Mouse (Mus musculus) megakaryocyte, embryonic 14.5 days (primary cell): ENCODE measurements at regions not wholly inside any gene's neighbourhood (a gene's known extent, or its start where the extent isn't known, plus 50 kb on each side); places are given as distances from the start of the nearest gene placed in this dataset.

Source experiments
- H3K27me3 ChIP-seq: replicated peaks from 2 replicates; pipeline ENCODE3; 2012; ENCODE audit warnings: inconsistent platforms
- H3K36me3 ChIP-seq: replicated peaks from 2 replicates; pipeline ENCODE3; 2012; ENCODE audit warnings: low read length, inconsistent platforms, mixed read lengths
- H3K4me1 ChIP-seq: 2 replicates; pipeline ENCODE4 v1.6.1; 2012; ENCODE audit warnings: inconsistent platforms
- H3K4me3 ChIP-seq: replicated peaks from 2 replicates; pipeline ENCODE3; 2012; ENCODE audit warnings: moderate library complexity, mild to moderate bottlenecking, inconsistent platforms
- H3K9me3 ChIP-seq: 2 replicates; pipeline ENCODE4 v1.6.1; 2012; ENCODE audit warnings: inconsistent platforms
- FLI1 ChIP-seq: IDR thresholded peaks from 2 replicates; pipeline ENCODE4 v1.6.1; 2012; ENCODE audit warnings: low read length, inconsistent platforms, mixed read lengths
- GATA1 ChIP-seq: IDR thresholded peaks from 3 replicates; pipeline ENCODE4 v1.6.1; 2012; ENCODE audit warnings: mixed read lengths, low read length, inconsistent platforms, borderline replicate concordance

- H3K4me3 ChIP-seq = no peak overlapping the region
- H3K9me3 ChIP-seq = peaks cover 4% of the 10 kb centered on the region; the same call in 1 of the 2 replicates
- H3K36me3 ChIP-seq = no peaks in the 10 kb centered on the region
- peaks cover 32% of the 10 kb centered on the region for H3K4me1 ChIP-seq
- TF ChIP-seq FLI1 = no peak
- TF ChIP-seq GATA1 = no peak
- H3K27me3 ChIP-seq = peaks cover 7% of the 10 kb centered on the region
Measured at GRCm38 (mm10) chr13:44132510-44132909, 347.9 kb downstream of the Cd83 start.

DNA sequence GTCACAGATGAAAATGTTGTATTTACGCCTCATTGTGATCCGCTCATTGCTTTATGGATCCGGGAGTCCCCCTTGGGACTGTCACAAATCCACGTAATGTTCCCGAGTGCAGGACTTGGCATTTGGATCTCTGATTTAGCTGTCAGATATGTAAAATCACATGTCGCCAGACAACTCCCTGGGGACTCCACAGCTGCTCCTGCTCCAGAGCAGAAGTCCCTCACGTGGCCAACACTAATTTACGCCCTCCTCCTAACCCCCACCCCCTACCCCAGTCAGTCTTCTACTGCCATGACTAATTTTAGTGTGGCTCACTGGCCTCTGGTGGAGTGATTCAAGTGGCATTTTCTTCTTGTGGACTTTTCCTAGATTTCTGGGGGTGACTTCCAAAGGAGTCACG is 348.9 kb downstream of the Cd83 start:
- H3K4me3 ChIP-seq = no peak overlapping the region
- peaks cover 8% of the 10 kb centered on the region for H3K27me3 ChIP-seq
- peaks cover 6% of the 10 kb centered on the region; the same call in 1 of the 2 replicates for H3K9me3 ChIP-seq
- TF ChIP-seq FLI1 (no peak), GATA1 (no peak)
- peaks cover 32% of the 10 kb centered on the region for H3K4me1 ChIP-seq
- no peaks in the 10 kb centered on the region for H3K36me3 ChIP-seq

- H3K4me3 ChIP-seq = no peak overlapping the region
- no peak for TF ChIP-seq FLI1
- TF ChIP-seq GATA1 = no peak
- H3K27me3 ChIP-seq = peaks cover 15% of the 10 kb centered on the region
- H3K36me3 ChIP-seq = peaks cover 5% of the 10 kb centered on the region
- peaks cover 6% of the 10 kb centered on the region; the same call in 1 of the 2 replicates for H3K4me1 ChIP-seq
- H3K9me3 ChIP-seq = peaks cover 52% of the 10 kb centered on the region
Measured at GRCm38 (mm10) chr13:44141181-44141580, 356.6 kb downstream of the Cd83 start.

DNA sequence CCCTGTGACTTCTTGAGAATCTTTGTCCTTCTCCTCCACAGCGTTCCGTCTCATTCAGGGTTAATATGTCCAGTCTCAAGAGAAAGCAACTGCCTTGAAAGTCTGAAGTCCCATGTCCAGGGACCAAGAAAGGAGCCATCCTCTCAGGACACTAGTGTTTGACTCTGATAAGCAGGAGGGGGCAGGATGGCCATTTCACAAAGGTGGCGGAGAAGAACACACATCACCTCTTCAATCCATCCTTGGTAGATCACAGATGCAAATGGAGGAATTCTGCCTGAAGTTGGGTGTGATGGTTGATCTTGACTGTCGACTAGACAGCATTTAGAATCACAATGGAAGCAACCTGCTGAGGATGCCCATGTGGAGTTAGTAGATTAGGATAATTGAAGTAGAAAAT is 360.9 kb downstream of the Cd83 start:
- no peaks in the 10 kb centered on the region for H3K4me1 ChIP-seq
- no peak overlapping the region for H3K4me3 ChIP-seq
- TF ChIP-seq FLI1 (no peak), GATA1 (no peak)
- H3K36me3 ChIP-seq = peaks cover 5% of the 10 kb centered on the region
- peaks cover 5% of the 10 kb centered on the region for H3K27me3 ChIP-seq
- peaks cover 54% of the 10 kb centered on the region for H3K9me3 ChIP-seq

GRCm38 (mm10) chr13:44147841-44148240 is 363.3 kb downstream of the Cd83 start:
- TF ChIP-seq GATA1 (no peak), FLI1 (no peak)
- Histone ChIP-seq H3K9me3 (peaks cover 45% of the 10 kb centered on the region), H3K36me3 (peaks cover 5% of the 10 kb centered on the region), H3K4me1 (peaks cover 9% of the 10 kb centered on the region), H3K27me3 (peaks cover 5% of the 10 kb centered on the region), H3K4me3 (no peak overlapping the region)

DNA sequence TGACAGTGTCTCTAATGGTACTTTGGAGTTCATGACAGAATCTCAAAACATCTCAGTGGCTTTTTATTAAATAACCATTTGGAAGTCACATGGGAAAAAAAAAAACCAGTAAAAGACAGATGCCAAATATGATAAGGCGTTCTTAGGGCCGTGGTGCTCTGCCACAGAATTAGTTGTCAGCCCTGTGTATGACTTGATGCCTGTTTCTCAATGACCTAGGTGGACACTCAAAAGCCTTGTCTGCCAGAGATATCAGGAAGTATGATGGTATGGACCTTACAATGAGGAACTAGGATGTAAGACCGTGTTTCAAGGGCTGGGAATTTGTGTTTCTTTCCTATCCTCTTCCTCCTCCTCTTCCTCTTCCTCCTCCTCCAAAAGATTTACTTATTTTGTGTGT is 364.9 kb downstream of the Cd83 start:
- peaks cover 5% of the 10 kb centered on the region for H3K27me3 ChIP-seq
- peaks cover 39% of the 10 kb centered on the region for H3K9me3 ChIP-seq

DNA sequence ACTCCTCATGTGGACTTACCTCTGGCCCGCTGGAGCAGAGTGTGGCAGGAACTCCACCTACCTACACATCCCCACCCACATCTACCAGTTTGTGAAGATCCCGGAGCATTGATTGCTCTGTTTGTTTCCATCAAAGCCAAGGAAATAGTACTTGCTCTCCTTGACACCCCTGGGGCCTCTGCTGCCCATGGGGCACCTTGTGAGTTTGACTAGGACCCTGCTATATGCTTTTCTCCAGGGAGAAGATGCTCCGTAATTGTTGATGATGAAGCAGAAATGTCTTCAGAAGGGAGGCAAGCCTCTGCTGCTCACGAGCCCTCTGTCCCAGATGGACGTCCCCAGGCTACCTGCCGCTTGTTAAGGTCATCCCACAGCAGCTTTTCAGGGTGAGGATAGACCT is 367.0 kb downstream of the Cd83 start:
- H3K4me3 ChIP-seq = no peak overlapping the region
- peaks cover 6% of the 10 kb centered on the region for H3K36me3 ChIP-seq
- TF ChIP-seq FLI1 (no peak), GATA1 (no peak)
- peaks cover 13% of the 10 kb centered on the region for H3K4me1 ChIP-seq
- peaks cover 9% of the 10 kb centered on the region for H3K27me3 ChIP-seq
- H3K9me3 ChIP-seq = peaks cover 19% of the 10 kb centered on the region

More for the DNA sequence above, 364.9 kb downstream of the Cd83 start:
- Histone ChIP-seq H3K4me3 (no peak overlapping the region), H3K4me1 (peaks cover 13% of the 10 kb centered on the region), H3K36me3 (peaks cover 11% of the 10 kb centered on the region)
- TF ChIP-seq FLI1 = no peak
- no peak for TF ChIP-seq GATA1

- peaks cover 10% of the 10 kb centered on the region for H3K27me3 ChIP-seq
- H3K4me1 ChIP-seq = peaks cover 13% of the 10 kb centered on the region
- H3K4me3 ChIP-seq = peak overlapping the region; percentile 70
- H3K36me3 ChIP-seq = peaks cover 6% of the 10 kb centered on the region
- TF ChIP-seq FLI1 (no peak), GATA1 (no peak)
- H3K9me3 ChIP-seq = peaks cover 12% of the 10 kb centered on the region
Measured at GRCm38 (mm10) chr13:44152806-44153613, 368.4 kb downstream of the Cd83 start.

GRCm38 (mm10) chr13:44153784-44154183 is 369.2 kb downstream of the Cd83 start:
- H3K27me3 ChIP-seq = peaks cover 10% of the 10 kb centered on the region
- H3K36me3 ChIP-seq = peaks cover 6% of the 10 kb centered on the region
- TF ChIP-seq GATA1 = no peak
- TF ChIP-seq FLI1 = no peak
- peak overlapping the region; percentile 8 for H3K4me3 ChIP-seq
- peaks cover 13% of the 10 kb centered on the region for H3K4me1 ChIP-seq
- H3K9me3 ChIP-seq = peaks cover 12% of the 10 kb centered on the region

DNA sequence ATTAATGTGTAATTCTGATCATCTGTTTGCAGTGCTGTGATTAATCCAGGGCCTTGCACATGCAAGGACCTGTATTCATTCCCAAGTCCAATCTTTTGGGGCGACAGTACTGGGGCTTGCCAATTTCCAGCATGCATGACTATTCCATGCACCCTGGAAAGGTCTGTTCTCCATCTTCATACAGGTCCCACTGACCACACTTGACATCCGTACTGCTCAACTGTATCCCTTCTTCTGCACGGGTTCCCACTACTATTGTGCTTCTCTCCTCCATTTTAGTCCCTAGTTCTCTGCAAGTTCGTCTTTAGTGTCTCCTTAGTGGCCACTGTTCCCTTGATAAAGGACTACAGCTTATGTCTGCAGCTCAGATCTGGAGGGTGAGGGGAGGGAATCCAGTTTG is 371.4 kb downstream of the Cd83 start:
- TF ChIP-seq FLI1 (no peak), GATA1 (no peak)
- Histone ChIP-seq H3K4me1 (peaks cover 18% of the 10 kb centered on the region), H3K36me3 (peaks cover 6% of the 10 kb centered on the region), H3K27me3 (peaks cover 10% of the 10 kb centered on the region), H3K9me3 (peaks cover 12% of the 10 kb centered on the region), H3K4me3 (no peak overlapping the region)
